Mouse (Mus musculus) 3T3-L1 (cell line): ENCODE results near the gene Nfil3.

ENCODE experiments used
- DNase-seq: peaks from one replicate; pipeline ENCODE4 v3.0.0-alpha.2; 2015; ENCODE audit warnings: low read depth, low spot score

Nfil3 gene

DNA sequence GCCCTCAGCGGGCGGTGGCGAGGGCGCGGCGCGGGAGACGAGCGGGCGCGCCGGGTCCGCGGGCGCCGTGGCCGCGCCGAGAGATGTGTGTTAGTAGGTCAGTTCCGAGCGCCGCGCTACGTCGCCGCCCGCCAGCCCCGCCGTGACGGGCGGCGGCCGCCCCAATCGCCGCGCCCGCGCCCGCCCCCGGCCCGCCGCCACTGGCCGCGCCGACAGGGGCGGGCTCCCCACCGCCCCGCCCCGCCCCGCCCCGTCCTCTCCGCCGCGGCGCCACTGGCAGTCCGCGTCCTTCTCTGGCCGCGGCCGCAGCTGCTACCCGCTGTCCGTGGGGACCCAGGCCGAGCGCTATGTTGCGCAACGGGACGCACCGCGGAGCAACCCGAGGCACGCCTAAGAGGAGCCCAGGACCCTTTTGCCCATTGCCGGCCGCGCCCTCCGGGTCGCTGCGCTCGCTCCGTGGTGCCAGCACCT, at the start of gene Nfil3:
Gene Nfil3, minus strand, starts transcription at position 123 of the 471 bp plus-strand sequence.
- peak; percentile 60 for DNase-seq

DNA sequence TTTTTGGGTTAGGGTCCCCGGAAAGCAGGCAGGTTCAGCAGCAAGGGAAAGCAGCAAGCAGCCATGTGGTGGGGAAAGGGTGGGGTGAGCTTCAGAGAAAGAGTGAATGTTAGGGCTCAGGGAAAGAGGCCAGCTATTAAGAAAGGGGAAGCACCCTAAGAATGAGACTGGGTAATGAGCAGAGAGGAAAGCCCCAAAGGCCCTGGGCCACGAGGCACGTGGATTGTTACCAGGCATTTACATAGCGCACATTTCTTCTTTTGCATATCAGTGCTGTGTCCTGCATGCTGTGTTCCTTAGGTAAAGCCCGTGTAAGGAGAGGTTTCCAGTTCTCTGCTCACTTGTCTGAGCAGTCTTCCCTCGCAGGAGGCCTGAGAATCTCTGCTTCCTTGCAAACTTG, 43.4 kb upstream of the Nfil3 start:
- no peak for DNase-seq

DNA sequence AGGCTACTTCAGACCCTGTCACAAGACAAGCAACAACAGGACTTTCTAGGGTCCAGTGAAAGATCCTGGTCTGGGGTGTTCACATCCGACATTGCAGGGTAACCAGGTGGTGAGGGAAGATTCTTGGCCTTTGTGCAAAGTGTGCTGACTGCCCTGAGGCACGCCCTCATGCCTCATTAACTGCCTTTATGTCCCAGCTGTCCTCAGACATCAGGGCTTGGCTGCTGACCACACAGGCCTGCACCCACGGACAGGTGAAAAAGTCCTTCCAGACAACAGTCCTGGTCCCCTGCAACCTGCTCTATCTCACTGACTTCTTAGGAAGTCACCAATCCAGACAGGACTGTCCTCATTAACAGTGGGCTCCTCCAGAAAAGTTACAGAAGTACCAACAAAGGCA, 39.4 kb upstream of the Nfil3 start:
- no peak for DNase-seq

GRCm38 (mm10) chr13:53019532-53019931, 38.7 kb upstream of the Nfil3 start:
- DNase-seq = no peak

DNA sequence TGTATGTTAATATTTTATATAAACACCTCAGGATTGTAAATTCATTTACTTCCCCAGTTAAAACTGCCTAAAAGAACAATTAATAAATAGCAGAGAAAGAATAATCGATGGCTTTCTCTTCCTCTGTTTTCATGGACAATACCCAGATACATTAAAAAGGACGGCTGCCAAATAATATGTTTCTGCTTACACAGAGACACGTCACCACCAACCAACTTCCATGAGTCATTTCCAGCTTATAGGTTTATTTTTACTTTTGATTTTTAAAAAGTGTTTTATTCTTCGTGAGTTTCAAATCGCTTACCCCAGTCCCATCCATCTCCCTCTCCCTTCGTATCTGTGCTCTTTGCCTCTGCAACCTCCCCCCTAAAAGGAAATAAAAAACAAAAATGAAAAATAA, 38.1 kb upstream of the Nfil3 start:
- DNase-seq = peak; percentile 48

DNA sequence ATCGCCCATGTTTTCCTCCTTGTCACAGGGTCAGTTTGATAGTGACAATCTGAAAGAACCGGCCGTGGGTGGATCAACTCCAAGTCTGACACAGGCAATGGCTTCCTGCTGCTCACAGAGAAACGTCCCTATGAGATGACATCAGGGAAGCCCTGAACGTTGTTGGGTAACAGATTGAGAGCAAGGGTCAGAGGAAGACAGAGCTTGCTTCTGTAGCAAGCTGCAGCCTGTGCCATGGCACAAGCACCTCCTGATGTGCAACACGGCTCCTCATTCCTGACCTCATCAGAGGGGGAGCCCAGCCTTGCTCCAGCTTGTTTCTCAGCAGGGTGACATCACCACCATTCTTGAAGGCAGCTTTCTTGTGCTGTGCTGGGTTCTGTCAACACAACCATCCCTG, 37.1 kb upstream of the Nfil3 start:
- no peak for DNase-seq

DNA sequence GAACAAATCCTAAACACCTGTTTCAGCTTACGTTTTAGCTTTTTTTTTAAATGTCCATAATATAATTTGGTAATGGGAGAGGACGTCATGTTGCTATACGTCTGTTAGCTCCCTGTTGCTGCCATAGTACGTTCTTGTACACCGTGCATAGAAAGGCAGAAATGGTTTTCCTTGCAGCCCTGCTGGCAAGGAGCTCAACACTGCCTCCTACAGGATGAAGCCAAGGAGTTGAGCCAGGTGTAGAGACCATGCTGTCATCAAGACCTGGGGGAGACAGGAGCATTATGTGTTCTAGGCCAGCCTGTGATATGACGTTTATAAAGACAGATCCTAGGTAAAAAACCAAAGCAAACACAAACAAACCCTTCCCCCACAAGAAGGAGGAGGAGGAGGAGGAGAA, 36.2 kb upstream of the Nfil3 start:
- no peak for DNase-seq

GRCm38 (mm10) chr13:53011426-53011825, 30.6 kb upstream of the Nfil3 start:
- no peak for DNase-seq

DNA sequence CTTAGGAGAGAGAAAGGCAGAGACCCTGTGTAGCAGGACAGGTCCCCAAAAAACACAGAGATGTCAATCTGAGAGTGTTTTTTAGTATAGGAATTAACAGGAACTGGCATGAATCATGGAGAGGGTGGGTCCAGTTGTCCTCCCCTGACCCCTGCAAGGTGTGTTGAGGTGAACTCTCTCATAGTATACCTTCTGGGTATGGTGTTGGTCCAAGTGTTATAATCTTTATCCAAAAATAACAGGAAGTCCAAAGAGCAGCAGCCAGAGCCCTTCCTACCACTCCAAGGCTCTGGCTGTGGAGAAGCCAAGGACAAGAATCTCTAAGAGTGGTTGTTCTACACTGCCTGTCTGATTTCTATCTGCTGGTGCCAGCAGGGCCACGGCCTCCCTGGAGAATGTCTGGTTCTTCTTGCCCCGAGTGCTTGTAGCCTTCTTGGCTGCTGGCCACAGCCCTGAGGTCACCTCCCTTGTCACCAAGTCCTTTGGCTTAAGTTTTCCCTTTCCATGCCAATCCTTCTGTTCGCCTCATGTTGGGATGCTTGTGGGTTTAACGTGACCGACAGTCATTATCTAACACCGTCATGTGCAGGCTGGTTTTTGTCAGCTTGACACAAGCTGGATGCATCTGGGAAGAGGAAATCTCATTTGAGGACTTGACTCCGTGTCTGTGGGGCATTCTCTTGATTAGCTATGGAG, 27.8 kb upstream of the Nfil3 start:
- DNase-seq = peak; percentile 72

- no peak for DNase-seq
Observed at GRCm38 (mm10) chr13:53007781-53008180, 26.9 kb upstream of the Nfil3 start.

DNA sequence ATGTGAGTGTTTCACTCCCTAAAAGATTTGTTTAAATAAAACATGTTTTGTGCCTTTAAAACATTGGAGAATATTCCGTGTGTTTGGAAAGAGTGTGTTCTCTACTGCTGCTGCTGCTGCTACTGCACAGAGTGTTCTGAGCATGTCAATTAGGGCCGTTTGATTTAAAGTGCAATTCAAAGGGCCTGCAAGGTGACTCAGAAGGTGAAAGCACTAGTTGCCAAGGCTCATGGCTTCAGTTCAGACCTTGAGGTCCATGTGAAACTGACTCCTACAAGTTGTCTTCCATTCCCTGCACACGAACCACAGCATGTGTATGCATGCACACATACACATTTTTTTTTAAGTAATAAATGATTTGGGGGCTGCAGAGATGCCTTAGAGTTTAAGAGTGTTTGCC, 22.4 kb upstream of the Nfil3 start:
- DNase-seq = no peak

GRCm38 (mm10) chr13:53001511-53001935, 20.6 kb upstream of the Nfil3 start:
- DNase-seq = peak; percentile 85

DNA sequence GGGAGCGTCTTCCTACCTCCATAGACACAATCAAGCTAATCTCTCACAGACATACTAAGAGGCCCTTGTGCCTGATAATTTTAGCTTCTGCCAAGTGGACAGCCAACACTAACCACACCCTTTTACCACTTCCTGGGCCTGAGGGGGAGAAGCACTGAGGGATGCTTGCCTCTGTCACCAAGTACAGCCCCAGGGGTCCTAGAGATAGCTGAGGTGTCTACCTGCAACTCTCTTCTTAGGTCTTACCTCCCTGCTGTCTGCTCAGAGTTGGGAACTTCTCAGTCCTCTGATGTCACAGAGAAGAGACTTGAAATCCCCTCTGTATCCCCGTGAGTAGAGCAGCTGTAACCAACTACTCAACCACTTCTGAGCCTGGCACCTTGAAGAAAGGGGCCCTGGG, 19.6 kb upstream of the Nfil3 start:
- DNase-seq = no peak

DNA sequence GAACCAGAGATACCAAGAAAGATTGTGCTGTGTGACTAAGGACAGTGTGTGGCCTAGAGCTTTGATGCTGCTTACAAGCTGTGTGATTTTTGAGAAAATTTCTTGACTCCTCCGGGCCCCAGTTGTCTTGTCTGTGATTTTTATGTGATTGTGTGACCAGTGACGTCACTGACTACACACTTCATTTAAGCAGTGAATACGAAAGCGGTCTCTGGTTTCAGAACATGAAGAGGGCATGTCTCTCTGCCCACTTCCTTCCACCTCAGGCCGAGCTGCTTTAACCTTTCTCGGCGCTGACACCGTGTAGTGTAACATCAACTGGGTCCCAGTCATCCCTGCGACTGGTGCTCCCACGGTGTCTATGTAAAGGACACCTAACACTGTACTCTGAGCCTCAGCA, 17.7 kb upstream of the Nfil3 start:
- DNase-seq = no peak

- DNase-seq = no peak
Observed at GRCm38 (mm10) chr13:52997806-52998205, 16.9 kb upstream of the Nfil3 start.

DNA sequence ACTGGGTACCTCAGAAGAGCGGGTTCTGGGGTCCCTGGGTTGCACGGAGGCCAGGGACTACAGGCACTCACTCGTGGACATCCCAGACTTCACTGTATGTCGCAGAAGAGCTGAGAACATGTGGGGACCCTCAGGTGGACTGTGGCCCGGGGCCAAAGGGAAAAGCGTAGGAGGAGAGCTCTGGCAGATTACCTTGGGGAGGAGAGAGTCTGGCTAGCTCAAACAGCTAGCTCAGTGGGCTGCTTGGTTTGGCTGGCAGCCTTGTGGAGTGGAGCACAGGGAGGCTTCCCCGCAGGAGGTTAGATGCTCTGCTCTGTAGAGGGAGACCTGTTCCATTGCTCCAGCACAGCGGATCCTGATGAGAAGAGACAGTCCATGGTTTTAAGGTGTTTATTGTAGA, 15.3 kb upstream of the Nfil3 start:
- DNase-seq = no peak

DNA sequence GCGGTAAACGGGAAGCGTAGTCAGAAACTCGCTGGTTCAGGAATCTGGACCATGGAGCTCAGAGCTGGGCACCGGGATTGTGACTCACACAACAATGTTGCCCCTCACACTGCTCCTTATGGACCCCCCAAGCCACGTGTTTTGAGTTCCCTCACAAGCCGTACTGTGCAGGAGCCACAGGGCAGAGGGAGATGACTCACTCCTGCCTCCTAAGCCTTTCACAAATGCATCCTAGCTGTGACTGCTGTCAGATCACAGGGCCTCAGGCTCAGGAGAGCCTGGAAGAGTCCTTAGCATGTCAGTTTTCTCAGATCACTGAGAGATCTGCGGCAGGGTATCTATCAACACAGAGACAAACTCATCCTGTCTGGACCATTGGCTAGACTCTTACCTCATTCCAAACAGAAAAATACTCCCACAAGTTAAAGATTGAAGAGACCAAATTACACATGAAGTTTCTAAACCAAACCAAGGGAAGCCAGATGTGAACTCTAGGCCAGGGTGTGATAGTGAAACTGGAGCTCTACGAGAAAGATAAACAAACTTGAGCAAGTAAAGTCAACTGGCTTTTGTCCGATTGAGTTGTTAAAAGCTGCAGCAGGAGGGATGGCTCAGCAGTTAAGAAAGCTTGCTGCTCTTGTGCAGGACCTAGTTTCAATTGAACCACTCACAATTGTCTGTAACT, 13.5 kb upstream of the Nfil3 start:
- DNase-seq = peak; percentile 71

GRCm38 (mm10) chr13:52990139-52990538, 9.3 kb upstream of the Nfil3 start:
- no peak for DNase-seq

DNA sequence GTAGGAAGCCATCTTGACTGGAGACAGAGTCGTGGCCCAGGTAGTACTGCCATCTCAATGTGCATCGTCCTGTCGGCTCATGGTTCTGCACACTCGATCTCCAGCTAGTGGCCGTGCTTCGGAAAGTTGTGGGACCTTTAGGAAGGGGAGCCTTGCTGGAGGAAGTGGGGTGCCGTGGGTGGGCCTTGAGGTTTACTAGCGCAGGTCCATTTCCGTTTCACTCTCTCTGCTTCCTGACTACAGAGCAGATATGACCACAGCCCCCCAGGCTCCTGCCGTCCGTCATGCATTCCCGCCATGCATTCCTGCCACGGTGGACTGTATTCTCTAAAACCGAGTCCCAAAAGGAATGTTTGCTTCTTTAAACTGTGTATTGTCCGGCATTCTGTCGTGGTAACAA, 8.1 kb upstream of the Nfil3 start:
- no peak for DNase-seq

DNA sequence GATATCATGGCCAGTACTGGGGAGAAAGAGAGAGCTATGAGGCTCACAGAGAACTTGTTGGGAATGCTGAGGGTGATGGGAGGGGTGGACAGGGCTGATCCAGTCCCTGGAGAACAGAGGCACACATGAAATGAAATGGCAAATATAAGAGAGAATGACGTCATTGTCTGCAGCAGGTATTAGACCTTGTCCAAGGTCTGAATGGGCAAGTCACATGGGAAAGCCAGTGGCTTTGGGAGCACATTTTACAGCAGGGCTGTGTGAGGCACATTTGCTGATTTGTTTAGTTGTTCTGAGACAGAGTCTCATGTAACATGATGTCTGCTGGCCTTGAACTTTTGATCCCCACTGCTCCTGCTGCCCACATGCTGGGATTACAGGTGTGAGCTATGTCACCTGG, 7.0 kb upstream of the Nfil3 start:
- DNase-seq = no peak

DNA sequence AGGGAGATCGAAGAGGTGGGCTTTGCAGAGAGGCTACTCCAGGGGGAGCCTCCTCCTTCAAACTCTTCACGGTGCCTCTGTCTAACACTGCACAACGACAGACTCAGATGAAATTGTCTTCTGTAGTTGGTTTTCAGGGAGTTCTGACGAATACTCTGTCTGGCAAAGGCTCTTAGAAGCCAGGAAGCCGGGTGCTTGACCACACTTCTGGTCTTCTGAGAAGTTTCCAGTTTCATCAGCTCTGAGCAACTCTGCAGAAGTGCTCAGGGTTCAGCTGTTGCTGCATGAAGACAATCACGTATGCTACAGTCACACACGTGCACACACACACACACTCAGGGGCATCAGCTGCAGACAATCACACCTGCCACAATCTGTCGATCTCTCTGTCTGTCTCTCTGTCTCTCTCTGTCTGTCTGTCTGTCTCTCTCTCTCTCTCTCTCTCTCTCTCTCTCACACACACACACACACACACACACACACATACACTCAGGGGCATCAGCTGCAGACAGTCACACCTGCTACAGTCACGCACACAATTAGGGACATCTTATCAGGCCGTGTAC, 5.4 kb upstream of the Nfil3 start:
- DNase-seq = no peak

- DNase-seq = peak; percentile 48
Observed at GRCm38 (mm10) chr13:52985508-52986214, 4.8 kb upstream of the Nfil3 start.
